Mouse (Mus musculus): ENCODE measurements at regions not wholly inside any gene's neighbourhood (a gene's known extent, or its start where the extent isn't known, plus 50 kb on each side); places are given as distances from the start of the nearest gene placed in this dataset.

GRCm38 (mm10) chr6:49670991-49671390 lies 151.5 kb upstream of the Npy start:
- TF ChIP-seq POLR2A (IDR thresholded peaks at IDR 0.05; ENCODE audit: low read depth, low read length) = no peak
- Histone ChIP-seq H3K4me1 (ENCODE audit: control insufficient read depth, insufficient read depth, low read length) (no peaks in the 10 kb centered on the region), H3K4me3 (ENCODE audit: insufficient read depth, low read length) (no peak overlapping the region), H3K27ac (ENCODE audit: insufficient read depth, low read length) (no peak overlapping the region)

GRCm38 (mm10) chr6:49671912-49672311 lies 150.6 kb upstream of the Npy start:
- Histone ChIP-seq H3K27ac (ENCODE audit: insufficient read depth, low read length) (no peak overlapping the region), H3K4me1 (ENCODE audit: control insufficient read depth, insufficient read depth, low read length) (no peaks in the 10 kb centered on the region), H3K4me3 (ENCODE audit: insufficient read depth, low read length) (no peak overlapping the region)
- TF ChIP-seq CTCF (IDR thresholded peaks at IDR 0.05; ENCODE audit: borderline replicate concordance, insufficient read depth, low read length) (no peak), POLR2A (IDR thresholded peaks at IDR 0.05; ENCODE audit: low read depth, low read length) (no peak)

- no peaks in the 10 kb centered on the region for H3K4me1 ChIP-seq (ENCODE audit: control insufficient read depth, insufficient read depth, low read length)
- H3K4me3 ChIP-seq (ENCODE audit: insufficient read depth, low read length) = no peak overlapping the region
- TF ChIP-seq CTCF (IDR thresholded peaks at IDR 0.05; ENCODE audit: borderline replicate concordance, insufficient read depth, low read length) (no peak), POLR2A (IDR thresholded peaks at IDR 0.05; ENCODE audit: low read depth, low read length) (no peak)
- H3K27ac ChIP-seq (ENCODE audit: insufficient read depth, low read length) = no peak overlapping the region
Observed at GRCm38 (mm10) chr6:49686776-49687175, 135.7 kb upstream of the Npy start.

- no peak for TF ChIP-seq CTCF (IDR thresholded peaks at IDR 0.05; ENCODE audit: borderline replicate concordance, insufficient read depth, low read length)
- no peak for TF ChIP-seq POLR2A (IDR thresholded peaks at IDR 0.05; ENCODE audit: low read depth, low read length)
- Histone ChIP-seq H3K4me1 (ENCODE audit: control insufficient read depth, insufficient read depth, low read length) (no peaks in the 10 kb centered on the region), H3K4me3 (ENCODE audit: insufficient read depth, low read length) (no peak overlapping the region), H3K27ac (ENCODE audit: insufficient read depth, low read length) (no peak overlapping the region)
Observed at GRCm38 (mm10) chr6:49692032-49692539, 130.4 kb upstream of the Npy start.

- 0 out of 2 replicates have a peak, but pooled peaks cover under 1% of the 10 kb centered on the region for H3K4me1 ChIP-seq (ENCODE audit: control insufficient read depth, insufficient read depth, low read length)
Observed at GRCm38 (mm10) chr6:49694851-49695250, 127.7 kb upstream of the Npy start.

GRCm38 (mm10) chr6:49696990-49697389 lies 125.5 kb upstream of the Npy start:
- no peak overlapping the region for H3K4me3 ChIP-seq (ENCODE audit: insufficient read depth, low read length)
- H3K4me1 ChIP-seq (ENCODE audit: control insufficient read depth, insufficient read depth, low read length) = 0 out of 2 replicates have a peak, but pooled peaks cover 3% of the 10 kb centered on the region
- no peak overlapping the region for H3K27ac ChIP-seq (ENCODE audit: insufficient read depth, low read length)
- TF ChIP-seq CTCF (IDR thresholded peaks at IDR 0.05; ENCODE audit: borderline replicate concordance, insufficient read depth, low read length) (no peak), POLR2A (IDR thresholded peaks at IDR 0.05; ENCODE audit: low read depth, low read length) (no peak)

More at GRCm38 (mm10) chr6:49694851-49695250, 127.7 kb upstream of the Npy start:
- Histone ChIP-seq H3K27ac (ENCODE audit: insufficient read depth, low read length) (no peak overlapping the region), H3K4me3 (ENCODE audit: insufficient read depth, low read length) (no peak overlapping the region)
- TF ChIP-seq POLR2A (IDR thresholded peaks at IDR 0.05; ENCODE audit: low read depth, low read length) = no peak
- no peak for TF ChIP-seq CTCF (IDR thresholded peaks at IDR 0.05; ENCODE audit: borderline replicate concordance, insufficient read depth, low read length)

- 0 out of 2 replicates have a peak, but pooled peaks cover 3% of the 10 kb centered on the region for H3K4me1 ChIP-seq (ENCODE audit: control insufficient read depth, insufficient read depth, low read length)
- no peak overlapping the region for H3K27ac ChIP-seq (ENCODE audit: insufficient read depth, low read length)
- TF ChIP-seq POLR2A (IDR thresholded peaks at IDR 0.05; ENCODE audit: low read depth, low read length) (no peak), CTCF (IDR thresholded peaks at IDR 0.05; ENCODE audit: borderline replicate concordance, insufficient read depth, low read length) (no peak)
- no peak overlapping the region for H3K4me3 ChIP-seq (ENCODE audit: insufficient read depth, low read length)
Observed at GRCm38 (mm10) chr6:49701453-49701852, 121.1 kb upstream of the Npy start.

GRCm38 (mm10) chr6:49712980-49713379 lies 109.5 kb upstream of the Npy start:
- H3K4me3 ChIP-seq (ENCODE audit: insufficient read depth, low read length) = no peak overlapping the region
- no peak overlapping the region for H3K27ac ChIP-seq (ENCODE audit: insufficient read depth, low read length)
- TF ChIP-seq CTCF (IDR thresholded peaks at IDR 0.05; ENCODE audit: borderline replicate concordance, insufficient read depth, low read length) = no peak
- H3K4me1 ChIP-seq (ENCODE audit: control insufficient read depth, insufficient read depth, low read length) = no peaks in the 10 kb centered on the region

- Histone ChIP-seq H3K4me3 (ENCODE audit: insufficient read depth, low read length) (no peak overlapping the region), H3K27ac (ENCODE audit: insufficient read depth, low read length) (no peak overlapping the region), H3K4me1 (ENCODE audit: control insufficient read depth, insufficient read depth, low read length) (no peaks in the 10 kb centered on the region)
- no peak for TF ChIP-seq POLR2A (IDR thresholded peaks at IDR 0.05; ENCODE audit: low read depth, low read length)
- TF ChIP-seq CTCF (IDR thresholded peaks at IDR 0.05; ENCODE audit: borderline replicate concordance, insufficient read depth, low read length) = no peak
Observed at GRCm38 (mm10) chr6:49716520-49716919, 106.0 kb upstream of the Npy start.

- Histone ChIP-seq H3K4me1 (ENCODE audit: control insufficient read depth, insufficient read depth, low read length) (no peaks in the 10 kb centered on the region), H3K4me3 (ENCODE audit: insufficient read depth, low read length) (no peak overlapping the region), H3K27ac (ENCODE audit: insufficient read depth, low read length) (no peak overlapping the region)
- TF ChIP-seq POLR2A (IDR thresholded peaks at IDR 0.05; ENCODE audit: low read depth, low read length) (no peak), CTCF (IDR thresholded peaks at IDR 0.05; ENCODE audit: borderline replicate concordance, insufficient read depth, low read length) (no peak)
Observed at GRCm38 (mm10) chr6:49716945-49717344, 105.6 kb upstream of the Npy start.

- no peak for TF ChIP-seq POLR2A (IDR thresholded peaks at IDR 0.05; ENCODE audit: low read depth, low read length)
- TF ChIP-seq CTCF (IDR thresholded peaks at IDR 0.05; ENCODE audit: borderline replicate concordance, insufficient read depth, low read length) = no peak
Observed at GRCm38 (mm10) chr6:49733191-49733590, 89.3 kb upstream of the Npy start.

More at GRCm38 (mm10) chr6:49733191-49733590, 89.3 kb upstream of the Npy start:
- H3K4me1 ChIP-seq (ENCODE audit: control insufficient read depth, insufficient read depth, low read length) = no peaks in the 10 kb centered on the region
- H3K27ac ChIP-seq (ENCODE audit: insufficient read depth, low read length) = no peak overlapping the region
- H3K4me3 ChIP-seq (ENCODE audit: insufficient read depth, low read length) = no peak overlapping the region
